Mouse (Mus musculus): Measurements from ENCODE around the gene Ace3. TPM values are rescaled to one million over a fixed set of nuclear protein-coding genes. Genes with fewer than 3 reads are reported as not detected.

Gene Ace3
- polyA plus RNA-seq, 1 experiment = not detected

- Histone ChIP-seq H3K4me3 (replicated peaks) (no peak overlapping the region), H3K9me3 (ENCODE audit: control insufficient read depth, low read length) (no peaks in the 10 kb centered on the region), H3K4me1 (ENCODE audit: control insufficient read depth) (no peaks in the 10 kb centered on the region), H3K36me3 (ENCODE audit: control insufficient read depth) (no peaks in the 10 kb centered on the region), H3K27me3 (ENCODE audit: control insufficient read depth) (peaks cover 7% of the 10 kb centered on the region)
- no peak for TF ChIP-seq GATA1 (IDR thresholded peaks at IDR 0.05; ENCODE audit: low read length)
Observed at GRCm38 (mm10) chr11:106001718-106002117, 7.2 kb downstream of the Ace3 start.

- H3K36me3 ChIP-seq (ENCODE audit: control insufficient read depth) = no peaks in the 10 kb centered on the region
- peaks cover 16% of the 10 kb centered on the region for H3K27me3 ChIP-seq (ENCODE audit: control insufficient read depth)
- H3K4me1 ChIP-seq (ENCODE audit: control insufficient read depth) = peaks cover 3% of the 10 kb centered on the region
- no peaks in the 10 kb centered on the region for H3K9me3 ChIP-seq (ENCODE audit: control insufficient read depth, low read length)
- H3K4me3 ChIP-seq (replicated peaks) = no peak overlapping the region
- TF ChIP-seq GATA1 (IDR thresholded peaks at IDR 0.05; ENCODE audit: low read length) (no peak), TAL1 (IDR thresholded peaks at IDR 0.05; ENCODE audit: low read length) (no peak)
Observed at GRCm38 (mm10) chr11:106004576-106004975, 10.1 kb downstream of the Ace3 start.

GRCm38 (mm10) chr11:106005970-106006369 lies 11.5 kb downstream of the Ace3 start:
- peaks cover 30% of the 10 kb centered on the region for H3K27me3 ChIP-seq (ENCODE audit: control insufficient read depth)
- TF ChIP-seq TAL1 (IDR thresholded peaks at IDR 0.05; ENCODE audit: low read length) = no peak
- TF ChIP-seq GATA1 (IDR thresholded peaks at IDR 0.05; ENCODE audit: low read length) = no peak

DNA sequence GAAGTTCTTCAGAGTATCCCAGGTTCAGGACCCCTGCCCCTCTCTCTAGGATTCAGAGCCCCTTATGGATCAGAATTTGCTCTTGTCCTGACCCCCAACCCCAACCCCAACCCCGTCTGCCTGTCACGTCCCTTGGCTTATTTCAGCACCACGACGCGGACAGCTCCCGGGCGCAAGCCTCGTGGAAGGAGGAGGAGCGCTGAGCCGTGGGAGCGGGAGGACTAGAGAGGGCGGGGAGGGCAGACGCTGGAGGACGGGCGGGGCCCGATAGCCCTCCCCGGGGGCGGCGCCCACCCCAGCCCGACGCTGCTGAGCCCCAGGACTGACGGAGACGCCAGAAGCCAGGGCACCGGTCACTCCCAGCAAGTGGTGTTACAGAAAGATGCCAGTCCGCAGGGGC lies 13.3 kb downstream of the Ace3 start, which contains the start of gene Kcnh6:
Gene Kcnh6, plus strand, starts transcription at position 304 of the 400 bp plus-strand sequence.
- peaks cover 3% of the 10 kb centered on the region for H3K4me1 ChIP-seq (ENCODE audit: control insufficient read depth)
- TF ChIP-seq TAL1 (IDR thresholded peaks at IDR 0.05; ENCODE audit: low read length) (no peak), GATA1 (IDR thresholded peaks at IDR 0.05; ENCODE audit: low read length) (no peak)
- H3K4me3 ChIP-seq (replicated peaks) = no peak within 1 kb of the TSS
- peaks cover 45% of the 10 kb centered on the region for H3K27me3 ChIP-seq (ENCODE audit: control insufficient read depth)
- H3K36me3 ChIP-seq (ENCODE audit: control insufficient read depth) = no peaks in the 10 kb centered on the region
- no peaks in the 10 kb centered on the region for H3K9me3 ChIP-seq (ENCODE audit: control insufficient read depth, low read length)

More at GRCm38 (mm10) chr11:106005970-106006369, 11.5 kb downstream of the Ace3 start:
- Histone ChIP-seq H3K9me3 (ENCODE audit: control insufficient read depth, low read length) (no peaks in the 10 kb centered on the region), H3K4me1 (ENCODE audit: control insufficient read depth) (peaks cover 3% of the 10 kb centered on the region), H3K36me3 (ENCODE audit: control insufficient read depth) (no peaks in the 10 kb centered on the region), H3K4me3 (replicated peaks) (no peak overlapping the region)

DNA sequence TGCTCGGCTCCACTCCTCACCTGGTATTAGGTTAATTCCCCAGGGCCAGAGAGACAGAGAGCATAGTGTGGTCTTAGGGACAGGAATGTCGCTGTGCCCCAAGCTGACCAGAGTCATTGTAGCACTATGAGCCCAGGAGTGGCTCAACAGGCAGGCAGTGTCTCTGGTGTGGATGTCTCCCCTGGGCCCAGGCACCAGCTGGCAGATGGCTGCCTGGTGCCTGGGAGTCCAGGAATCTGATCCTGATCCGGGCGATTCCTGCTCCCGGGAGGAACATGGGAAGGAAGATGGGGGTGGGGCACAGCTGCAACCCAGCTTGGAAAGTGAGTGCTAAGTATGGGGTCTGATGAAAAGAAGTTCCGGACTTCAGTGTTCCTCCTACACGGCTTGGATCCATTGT lies 18.2 kb downstream of the Ace3 start:
- Histone ChIP-seq H3K4me3 (replicated peaks) (no peak overlapping the region), H3K27me3 (ENCODE audit: control insufficient read depth) (peaks cover 82% of the 10 kb centered on the region), H3K36me3 (ENCODE audit: control insufficient read depth) (no peaks in the 10 kb centered on the region), H3K4me1 (ENCODE audit: control insufficient read depth) (peaks cover 3% of the 10 kb centered on the region), H3K9me3 (ENCODE audit: control insufficient read depth, low read length) (no peaks in the 10 kb centered on the region)
- TF ChIP-seq TAL1 (IDR thresholded peaks at IDR 0.05; ENCODE audit: low read length) = no peak
- TF ChIP-seq GATA1 (IDR thresholded peaks at IDR 0.05; ENCODE audit: low read length) = no peak

DNA sequence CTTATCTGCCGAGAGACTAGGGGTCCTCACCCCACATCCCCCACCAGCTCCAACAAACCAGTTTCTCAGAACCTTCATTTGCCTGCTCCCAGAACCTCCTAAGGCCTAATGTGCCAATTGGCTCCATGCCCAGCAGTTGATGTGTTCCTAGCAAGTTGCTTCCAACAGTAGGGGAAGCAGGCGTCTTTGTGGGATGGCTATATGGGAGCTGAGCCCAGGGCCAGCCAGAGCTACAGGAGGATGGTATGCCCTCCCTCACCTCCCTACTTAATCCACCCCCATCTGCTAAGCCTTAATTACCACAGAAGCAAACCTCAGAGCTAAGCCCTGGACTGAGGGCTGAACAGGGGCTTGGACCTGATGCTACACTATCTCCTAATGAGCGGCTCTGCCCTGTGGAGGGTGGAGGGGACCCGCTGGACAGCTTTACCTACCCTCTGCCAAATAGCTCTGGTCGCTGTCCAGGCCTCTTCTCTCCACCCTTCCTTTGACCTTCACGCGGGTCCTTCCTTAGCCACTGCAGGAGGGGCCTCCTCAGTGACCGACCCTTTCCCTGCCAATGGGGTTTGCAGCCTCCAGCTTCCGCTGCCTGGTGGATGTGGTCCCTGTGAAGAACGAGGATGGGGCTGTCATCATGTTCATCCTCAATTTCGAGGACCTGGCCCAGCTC lies 19.2 kb downstream of the Ace3 start:
- H3K9me3 ChIP-seq (ENCODE audit: control insufficient read depth, low read length) = no peaks in the 10 kb centered on the region
- H3K4me1 ChIP-seq (ENCODE audit: control insufficient read depth) = no peaks in the 10 kb centered on the region
- no peak overlapping the region for H3K4me3 ChIP-seq (replicated peaks)
- H3K27me3 ChIP-seq (ENCODE audit: control insufficient read depth) = peaks cover 82% of the 10 kb centered on the region
- H3K36me3 ChIP-seq (ENCODE audit: control insufficient read depth) = no peaks in the 10 kb centered on the region
- TF ChIP-seq TAL1 (IDR thresholded peaks at IDR 0.05; ENCODE audit: low read length) = no peak
- TF ChIP-seq GATA1 (IDR thresholded peaks at IDR 0.05; ENCODE audit: low read length) = no peak

DNA sequence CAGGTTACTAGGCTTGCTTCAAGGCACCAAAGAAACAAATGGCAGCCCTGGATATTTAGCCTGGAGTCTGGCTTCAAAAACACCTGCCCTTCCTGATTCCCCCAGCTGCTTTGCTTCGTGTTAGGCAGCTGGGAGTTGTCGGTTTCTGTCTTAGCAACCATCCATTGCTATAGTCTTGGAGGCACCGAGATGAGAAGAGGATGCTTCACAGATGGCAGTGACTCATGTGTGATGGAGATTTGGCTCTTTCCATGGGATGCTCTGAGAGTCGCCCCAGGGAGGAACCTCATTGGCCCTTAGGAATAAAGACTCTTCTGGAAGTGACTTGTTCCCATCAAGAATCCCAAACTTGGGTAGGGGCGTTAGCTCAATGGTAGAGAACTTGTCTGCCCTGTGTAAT lies 22.0 kb downstream of the Ace3 start:
- Histone ChIP-seq H3K36me3 (ENCODE audit: control insufficient read depth) (no peaks in the 10 kb centered on the region), H3K4me3 (replicated peaks) (no peak overlapping the region), H3K9me3 (ENCODE audit: control insufficient read depth, low read length) (no peaks in the 10 kb centered on the region), H3K27me3 (ENCODE audit: control insufficient read depth) (peaks cover 86% of the 10 kb centered on the region), H3K4me1 (ENCODE audit: control insufficient read depth) (no peaks in the 10 kb centered on the region)
- TF ChIP-seq TAL1 (IDR thresholded peaks at IDR 0.05; ENCODE audit: low read length) = no peak
- TF ChIP-seq GATA1 (IDR thresholded peaks at IDR 0.05; ENCODE audit: low read length) = no peak

DNA sequence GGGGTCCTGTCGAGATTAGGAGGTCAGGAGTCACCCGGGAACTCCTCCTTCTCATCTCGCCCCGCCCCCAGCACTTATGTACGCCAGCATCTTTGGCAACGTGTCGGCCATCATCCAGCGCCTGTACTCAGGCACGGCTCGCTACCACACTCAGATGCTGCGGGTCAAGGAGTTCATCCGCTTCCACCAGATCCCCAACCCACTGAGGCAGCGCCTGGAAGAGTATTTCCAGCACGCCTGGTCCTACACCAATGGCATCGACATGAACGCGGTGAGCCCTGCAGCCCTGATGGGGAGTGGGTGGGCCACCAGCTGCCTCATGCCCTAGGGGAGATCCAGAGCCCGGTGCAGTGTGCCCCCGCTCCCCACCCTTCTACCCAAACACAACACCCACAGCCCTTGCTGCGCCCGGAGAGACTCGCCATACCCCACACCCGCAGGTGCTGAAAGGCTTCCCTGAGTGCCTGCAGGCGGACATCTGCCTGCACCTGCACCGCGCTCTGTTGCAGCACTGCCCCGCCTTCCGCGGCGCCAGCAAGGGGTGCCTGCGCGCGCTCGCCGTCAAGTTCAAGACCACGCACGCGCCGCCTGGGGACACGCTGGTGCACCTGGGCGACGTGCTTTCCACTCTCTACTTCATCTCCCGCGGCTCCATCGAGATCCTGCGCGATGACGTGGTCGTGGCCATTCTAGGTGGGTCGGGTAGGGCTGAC lies 25.7 kb downstream of the Ace3 start:
- Histone ChIP-seq H3K27me3 (ENCODE audit: control insufficient read depth) (peaks cover 88% of the 10 kb centered on the region), H3K36me3 (ENCODE audit: control insufficient read depth) (no peaks in the 10 kb centered on the region), H3K4me1 (ENCODE audit: control insufficient read depth) (no peaks in the 10 kb centered on the region), H3K4me3 (replicated peaks) (no peak overlapping the region), H3K9me3 (ENCODE audit: control insufficient read depth, low read length) (no peaks in the 10 kb centered on the region)
- TF ChIP-seq TAL1 (IDR thresholded peaks at IDR 0.05; ENCODE audit: low read length) (no peak), GATA1 (IDR thresholded peaks at IDR 0.05; ENCODE audit: low read length) (no peak)

- Histone ChIP-seq H3K36me3 (ENCODE audit: control insufficient read depth) (no peaks in the 10 kb centered on the region), H3K4me1 (ENCODE audit: control insufficient read depth) (peaks cover 19% of the 10 kb centered on the region), H3K4me3 (replicated peaks) (no peak overlapping the region), H3K27me3 (ENCODE audit: control insufficient read depth) (peaks cover 58% of the 10 kb centered on the region), H3K9me3 (ENCODE audit: control insufficient read depth, low read length) (no peaks in the 10 kb centered on the region)
- TF ChIP-seq TAL1 (IDR thresholded peaks at IDR 0.05; ENCODE audit: low read length) (no peak), GATA1 (IDR thresholded peaks at IDR 0.05; ENCODE audit: low read length) (no peak)
Observed at GRCm38 (mm10) chr11:106025774-106026173, 31.3 kb downstream of the Ace3 start.

All from erythroblast, embryonic 14.5 days (primary cell).